Mouse (Mus musculus) CH12.LX (cell line): ENCODE data around the gene Tbc1d9b. TPM values are rescaled to one million over a fixed set of nuclear protein-coding genes. Genes with fewer than 3 reads are reported as not detected.

Source experiments
- DNase-seq: peaks from one replicate; pipeline ENCODE4 v3.0.0-alpha.2; 2013; ENCODE audit errors: extremely low read depth
- H3K27ac ChIP-seq: 2 replicates; pipeline ENCODE4 v1.5.1; 2012; ENCODE audit warnings: low read depth, mild to moderate bottlenecking, control low read depth, moderate library complexity; ENCODE audit not compliant: insufficient read depth
- H3K27me3 ChIP-seq: replicated peaks from 2 replicates; pipeline ENCODE3; 2012; ENCODE audit warnings: inconsistent platforms
- H3K36me3 ChIP-seq, 2 experiments: replicated peaks in 1 of 2; 2 replicates each; pipeline versions ENCODE3 to v1.6.1; 2012; ENCODE audit warnings: inconsistent platforms in 1 of 2, low read length in 1 of 2, mild to moderate bottlenecking in 1 of 2, mixed read lengths in 1 of 2, moderate library complexity in 1 of 2; ENCODE audit not compliant: control insufficient read depth in 1 of 2, insufficient read depth in 1 of 2
- H3K4me1 ChIP-seq, 2 experiments: 2 replicates each; pipeline ENCODE4 v1.6.1; 2012; ENCODE audit warnings: inconsistent platforms in 1 of 2, moderate library complexity in 1 of 2; ENCODE audit not compliant: insufficient read depth in 2 of 2, control insufficient read depth in 1 of 2
- H3K4me2 ChIP-seq: 2 replicates; pipeline ENCODE4 v1.6.1; 2012; ENCODE audit warnings: low read depth, mild to moderate bottlenecking, control low read depth; ENCODE audit not compliant: poor library complexity, insufficient read depth, severe bottlenecking
- H3K4me3 ChIP-seq, 3 experiments: fragments of 150-350 bp in 1 of 3; sonication (generic) in 1 of 3; replicated peaks in 1 of 3; 2 replicates each; pipeline versions ENCODE3 to v1.5.1; 2011 to 2012; ENCODE audit warnings: low read depth in 2 of 3, low read length in 2 of 3, mild to moderate bottlenecking in 2 of 3, moderate library complexity in 2 of 3, control low read depth in 1 of 3, improper control_type of control experiment in 1 of 3, inconsistent platforms in 1 of 3, mixed read lengths in 1 of 3; ENCODE audit not compliant: poor library complexity in 1 of 3
- H3K79me2 ChIP-seq: replicated peaks from 2 replicates; pipeline ENCODE4 v1.6.1; 2012; ENCODE audit warnings: mild to moderate bottlenecking, moderate library complexity; ENCODE audit not compliant: control insufficient read depth, poor library complexity, insufficient read depth, severe bottlenecking; ENCODE audit errors: extremely low read depth
- H3K9ac ChIP-seq: 2 replicates; pipeline ENCODE4 v1.6.1; 2012; ENCODE audit warnings: low read depth, mild to moderate bottlenecking, control low read depth, moderate library complexity; ENCODE audit not compliant: insufficient read depth
- H3K9me3 ChIP-seq: replicated peaks from 2 replicates; pipeline ENCODE3; 2012; ENCODE audit warnings: low read length, inconsistent platforms, mixed read lengths
- BHLHE40 ChIP-seq: IDR thresholded peaks from 2 replicates; pipeline ENCODE4 v1.6.1; 2011; ENCODE audit warnings: mild to moderate bottlenecking, low read depth, low read length, improper control_type of control experiment
- CHD2 ChIP-seq: IDR thresholded peaks from 2 replicates; pipeline ENCODE4 v1.6.1; 2011; ENCODE audit warnings: low read length, improper control_type of control experiment
- CTCF ChIP-seq, 2 experiments: IDR thresholded peaks in 1 of 2; conservative IDR thresholded peaks in 1 of 2; 2 replicates each; pipeline ENCODE4 v1.5.1; 2011 to 2012; ENCODE audit warnings: low read depth in 2 of 2, low read length in 2 of 2, improper control_type of control experiment in 1 of 2, inconsistent platforms in 1 of 2, mild to moderate bottlenecking in 1 of 2, moderate library complexity in 1 of 2
- ETS1 ChIP-seq: conservative IDR thresholded peaks from 2 replicates; pipeline ENCODE4 v1.6.1; 2012; ENCODE audit warnings: low read depth, mild to moderate bottlenecking, inconsistent platforms, low read length, improper control_type of control experiment, moderate library complexity
- HCFC1 ChIP-seq: IDR thresholded peaks from 2 replicates; pipeline ENCODE4 v1.6.1; 2012; ENCODE audit warnings: low read depth, mild to moderate bottlenecking, inconsistent platforms, low read length, improper control_type of control experiment
- JUN ChIP-seq: IDR thresholded peaks from 2 replicates; pipeline ENCODE4 v1.6.1; 2011; ENCODE audit warnings: low read depth, mild to moderate bottlenecking, low read length, improper control_type of control experiment, moderate library complexity; ENCODE audit not compliant: insufficient read depth
- MAX ChIP-seq: IDR thresholded peaks from 2 replicates; pipeline ENCODE4 v1.6.1; 2011; ENCODE audit warnings: low read length, improper control_type of control experiment
- MAZ ChIP-seq: IDR thresholded peaks from 2 replicates; pipeline ENCODE4 v1.6.1; 2012; ENCODE audit warnings: low read depth, mild to moderate bottlenecking, inconsistent platforms, low read length, improper control_type of control experiment, moderate library complexity
- MEF2A ChIP-seq: IDR thresholded peaks from 2 replicates; pipeline ENCODE4 v1.6.1; 2014; ENCODE audit warnings: low read depth, mild to moderate bottlenecking, inconsistent platforms, low read length, improper control_type of control experiment, borderline replicate concordance
- MXI1 ChIP-seq: IDR thresholded peaks from 2 replicates; pipeline ENCODE4 v1.6.1; 2011; ENCODE audit warnings: mild to moderate bottlenecking, low read depth, low read length, improper control_type of control experiment
- MYC ChIP-seq: IDR thresholded peaks from 2 replicates; pipeline ENCODE4 v1.6.1; 2011; ENCODE audit warnings: low read depth, mild to moderate bottlenecking, improper control_type of control experiment, low read length
- NELFE ChIP-seq: IDR thresholded peaks from 2 replicates; pipeline ENCODE4 v1.6.1; 2011; ENCODE audit warnings: low read depth, low read length, improper control_type of control experiment
- NRF1 ChIP-seq: IDR thresholded peaks from 2 replicates; pipeline ENCODE4 v1.6.1; 2014; ENCODE audit warnings: low read depth, mild to moderate bottlenecking, inconsistent platforms, low read length, improper control_type of control experiment, moderate library complexity
- PAX5 ChIP-seq: IDR thresholded peaks from 2 replicates; pipeline ENCODE4 v1.6.1; 2012; ENCODE audit warnings: low read length, inconsistent platforms, mixed read lengths
- POLR2AphosphoS2 ChIP-seq: IDR thresholded peaks from 2 replicates; pipeline ENCODE4 v1.6.1; 2011; ENCODE audit warnings: low read depth, low read length, improper control_type of control experiment
- RAD21 ChIP-seq: IDR thresholded peaks from 2 replicates; pipeline ENCODE4 v1.6.1; 2011; ENCODE audit warnings: low read depth, mild to moderate bottlenecking, low read length, improper control_type of control experiment, moderate library complexity
- SIN3A ChIP-seq: IDR thresholded peaks from 2 replicates; pipeline ENCODE4 v1.6.1; 2012; ENCODE audit warnings: low read length, improper control_type of control experiment, inconsistent platforms
- SMC3 ChIP-seq: IDR thresholded peaks from 2 replicates; pipeline ENCODE4 v1.6.1; 2011; ENCODE audit warnings: low read depth, low read length, improper control_type of control experiment
- TBP ChIP-seq: conservative IDR thresholded peaks from 2 replicates; pipeline ENCODE4 v1.6.1; 2011; ENCODE audit warnings: low read depth, low read length, improper control_type of control experiment
- TCF12 ChIP-seq: IDR thresholded peaks from 2 replicates; pipeline ENCODE4 v1.6.1; 2014; ENCODE audit warnings: low read depth, mild to moderate bottlenecking, inconsistent platforms, low read length, improper control_type of control experiment
- UBTF ChIP-seq: IDR thresholded peaks from 2 replicates; pipeline ENCODE4 v1.6.1; 2012; ENCODE audit warnings: low read depth, mild to moderate bottlenecking, inconsistent platforms, low read length, improper control_type of control experiment, moderate library complexity
- ZKSCAN1 ChIP-seq: IDR thresholded peaks from 2 replicates; pipeline ENCODE4 v1.6.1; 2012; ENCODE audit warnings: low read depth, inconsistent platforms, low read length, improper control_type of control experiment, borderline replicate concordance
- ZMIZ1 ChIP-seq: IDR thresholded peaks from 2 replicates; pipeline ENCODE4 v1.6.1; 2012; ENCODE audit warnings: low read depth, mild to moderate bottlenecking, inconsistent platforms, low read length, improper control_type of control experiment
- ZNF384 ChIP-seq: IDR thresholded peaks from 2 replicates; pipeline ENCODE4 v1.6.1; 2012; ENCODE audit warnings: low read depth, low read length, improper control_type of control experiment, inconsistent platforms
- dilution Hi-C: fragments of 300-500 bp; cut with MboI; formaldehyde crosslinking; loops from 2 replicates; pipeline ENCODE4 v1.14.3; 2020; ENCODE audit warnings: low sequenced_read_pairs; ENCODE audit not compliant: extremely low pct_unique_long_range_greater_than_20kb, extremely low pct_ligation_motif_present
- in situ Hi-C: fragments of 300-500 bp; cut with MboI; formaldehyde crosslinking; loops from 3 replicates; pipeline ENCODE4 v1.14.3; 2019; ENCODE audit warnings: low sequenced_read_pairs, low pct_ligation_motif_present, low pct_unique_long_range_greater_than_20kb, mixed read lengths
- polyA plus RNA-seq: library from polyadenylated mRNA; unstranded; fragments of >175 nt; gene quantifications from 2 replicates; pipeline ENCODE4 v1.2.1, GENCODE M21; 2012; ENCODE audit warnings: low read depth; ENCODE audit not compliant: insufficient read length
- total RNA-seq, 2 experiments: library from RNA; depleted of rRNA; stranded (reverse); fragments of 300-350 nt in 1 of 2; fragments of >200 nt in 1 of 2; gene quantifications; 2 replicates each; pipeline ENCODE4 v1.2.3; 2012 to 2014

The Tbc1d9b gene
- total and polyA plus RNA-seq, 3 experiments: 14.1 to 28.6 (median 27.9) TPM

- peak; percentile 86 for DNase-seq
- H3K4me2 ChIP-seq: no peak overlapping the region
- 0 out of 4 replicates have a peak, but pooled peaks cover 0 to 2% of the 10 kb centered on the region in 2 experiments for H3K4me1 ChIP-seq
- H3K9ac ChIP-seq: no peak overlapping the region
- no peak overlapping the region for H3K4me3 ChIP-seq
- dilution Hi-C loops (no loop called here), in situ Hi-C loops (no loop called here)
- H3K9me3 ChIP-seq: no peaks in the 10 kb centered on the region
- peak; percentile 45; the same call in 1 of the 2 replicates for TF ChIP-seq ZNF384
- peak; percentile 88 for TF ChIP-seq SMC3
- peak; percentile 71 for TF ChIP-seq RAD21
- TF ChIP-seq MYC: peak; percentile 94
- TF ChIP-seq POLR2AphosphoS2: no peak
- peak; percentile 70; the same call in 1 of the 2 replicates for TF ChIP-seq MAX
- peak; percentile 87 to 93 for TF ChIP-seq CTCF (conservative IDR thresholded peaks at IDR 0.05 in 1 of 2, IDR thresholded peaks at IDR 0.05 in 1 of 2; ENCODE audit: low read depth in 2 of 2, low read length in 2 of 2)
- no peak for TF ChIP-seq CHD2
- H3K27ac ChIP-seq: no peak overlapping the region
- H3K36me3 ChIP-seq: no peaks in the 10 kb centered on the region
- no peaks in the 10 kb centered on the region for H3K27me3 ChIP-seq
- H3K79me2 ChIP-seq: no peaks in the 10 kb centered on the region
Measured at GRCm38 (mm10) chr11:50114329-50114728, 16.9 kb upstream of the Tbc1d9b start.

DNA sequence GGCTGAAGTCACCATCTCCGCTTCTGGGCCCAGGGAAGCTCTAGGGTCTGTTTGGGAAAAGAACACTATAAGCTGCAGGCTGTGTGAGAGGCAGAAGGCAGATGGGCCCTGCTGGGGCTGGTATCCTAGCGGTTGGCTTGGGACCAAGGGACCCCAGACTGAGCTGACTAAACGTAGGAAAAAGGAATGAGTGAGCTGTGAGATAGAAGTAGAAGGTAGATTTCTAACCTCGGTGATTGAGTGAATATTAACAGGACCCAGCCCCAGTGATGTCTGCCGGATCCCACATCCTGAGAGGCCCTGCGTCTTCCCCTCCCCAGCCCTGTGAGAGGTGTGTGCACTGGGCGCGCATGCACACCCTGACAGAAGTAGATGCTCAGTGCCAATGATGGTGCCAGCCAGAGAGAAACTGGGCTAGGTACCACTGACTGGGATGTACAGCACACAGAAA lies 8.5 kb upstream of the Tbc1d9b start:
- Histone ChIP-seq H3K9ac (no peak overlapping the region), H3K4me1 (peaks cover 0 to 6% of the 10 kb centered on the region in 2 experiments; a peak in 2 of 4 replicates), H3K27me3 (peaks cover 29% of the 10 kb centered on the region), H3K79me2 (no peaks in the 10 kb centered on the region), H3K9me3 (no peaks in the 10 kb centered on the region), H3K4me2 (no peak overlapping the region), H3K4me3 (no peak overlapping the region), H3K36me3 (no peaks in the 10 kb centered on the region), H3K27ac (no peak overlapping the region)
- TF ChIP-seq ZKSCAN1: no peak
- TF ChIP-seq NELFE: no peak
- no peak for TF ChIP-seq MEF2A
- TF ChIP-seq ZMIZ1: no peak
- TF ChIP-seq TCF12: no peak
- no peak for TF ChIP-seq NRF1
- TF ChIP-seq SMC3: no peak
- no peak for TF ChIP-seq HCFC1
- TF ChIP-seq PAX5: no peak
- TF ChIP-seq SIN3A: no peak
- TF ChIP-seq JUN: no peak
- no peak for TF ChIP-seq UBTF
- TF ChIP-seq BHLHE40: no peak
- no peak for TF ChIP-seq MXI1
- no peak for TF ChIP-seq MAZ
- no peak for TF ChIP-seq ETS1
- no peak for TF ChIP-seq TBP
- TF ChIP-seq ZNF384: no peak
- dilution Hi-C loops (no loop called here), in situ Hi-C loops (no loop called here)
- no peak for DNase-seq
